Mouse (Mus musculus) G1E (cell line): ENCODE data around the gene Olfr1313.

ENCODE experiments used
- CTCF ChIP-seq: IDR thresholded peaks from 2 replicates; pipeline ENCODE4 v1.5.1; 2012; ENCODE audit warnings: low read depth, low read length, inconsistent platforms, mixed read lengths
- GATA1 ChIP-seq: IDR thresholded peaks from 2 replicates; pipeline ENCODE4 v1.6.1; 2012; ENCODE audit warnings: borderline replicate concordance, low read length, inconsistent platforms, mixed read lengths
- GATA2 ChIP-seq: IDR thresholded peaks from 2 replicates; pipeline ENCODE4 v1.6.1; 2012; ENCODE audit warnings: low read depth, low read length, inconsistent platforms, borderline replicate concordance
- POLR2AphosphoS5 ChIP-seq: IDR thresholded peaks from 2 replicates; pipeline ENCODE4 v1.6.1; 2012; ENCODE audit warnings: low read depth, low read length, inconsistent platforms; ENCODE audit not compliant: insufficient replicate concordance
- TAL1 ChIP-seq: conservative IDR thresholded peaks from 2 replicates; pipeline ENCODE4 v1.6.1; 2012; ENCODE audit warnings: low read depth, low read length, inconsistent platforms, mixed read lengths

- TF ChIP-seq CTCF (no peak), GATA1 (no peak), TAL1 (no peak), GATA2 (no peak), POLR2AphosphoS5 (no peak)
These were observed 19.0 kb upstream of the Olfr1313 start, which contains the start of gene Olfr1314 for GRCm38 (mm10) chr2:112096681-112097080.
